Mouse (Mus musculus) C2C12 (cell line): ENCODE results near the gene Gm49391. TPM values are rescaled to one million over a fixed set of nuclear protein-coding genes. Genes with fewer than 3 reads are reported as not detected.
"Not testable (repeated sequence)": the region's sequence is repeated elsewhere in the genome, so short reads cannot be mapped to it uniquely, and the experiment has no call there.

Experiments used
- H3K27me3 ChIP-seq: one replicate; pipeline ENCODE4 v1.6.1; 2011; ENCODE audit not compliant: control insufficient read depth, insufficient read depth, insufficient read length
- H3K36me3 ChIP-seq: one replicate; pipeline ENCODE4 v1.6.1; 2011; ENCODE audit not compliant: control insufficient read depth, insufficient read depth
- H3K4me3 ChIP-seq: one replicate; pipeline ENCODE4 v1.5.1; 2011; ENCODE audit warnings: mild to moderate bottlenecking, control low read depth; ENCODE audit not compliant: poor library complexity, insufficient read depth, severe bottlenecking
- H3K79me2 ChIP-seq: one replicate; pipeline ENCODE4 v1.6.1; 2011; ENCODE audit not compliant: control insufficient read depth, insufficient read depth
- H3K79me3 ChIP-seq: one replicate; pipeline ENCODE4 v1.6.1; 2011; ENCODE audit warnings: low read depth, control low read depth
- H3ac ChIP-seq: one replicate; pipeline ENCODE3; 2011; ENCODE audit warnings: low read depth; ENCODE audit not compliant: control insufficient read depth, insufficient read length
- CEBPB ChIP-seq: IDR thresholded peaks from one replicate; pipeline ENCODE4 v1.6.1; 2011; ENCODE audit warnings: low read depth, mild to moderate bottlenecking, control low read depth, moderate library complexity
- CTCF ChIP-seq: IDR thresholded peaks from one replicate; pipeline ENCODE4 v1.5.1; 2011; ENCODE audit not compliant: control insufficient read depth, insufficient read depth, insufficient read length
- FOSL1 ChIP-seq: IDR thresholded peaks from one replicate; pipeline ENCODE4 v1.8.0; 2011; ENCODE audit warnings: mild to moderate bottlenecking, low read length; ENCODE audit not compliant: poor library complexity, insufficient read depth, severe bottlenecking
- MAX ChIP-seq: IDR thresholded peaks from one replicate; pipeline ENCODE4 v1.6.1; 2011; ENCODE audit warnings: mild to moderate bottlenecking, control low read depth
- MYOD1 ChIP-seq: IDR thresholded peaks from one replicate; pipeline ENCODE4 v1.6.1; 2011; ENCODE audit warnings: low read depth; ENCODE audit not compliant: control insufficient read depth, insufficient read length
- MYOG ChIP-seq: IDR thresholded peaks from one replicate; pipeline ENCODE4 v1.6.1; 2011; ENCODE audit not compliant: control insufficient read depth, insufficient read length; ENCODE audit errors: extremely low read depth
- USF1 ChIP-seq: IDR thresholded peaks from one replicate; pipeline ENCODE4 v1.6.1; 2011; ENCODE audit warnings: low read depth, mild to moderate bottlenecking, control low read depth, moderate library complexity
- long read RNA-seq, 2 experiments: library from polyadenylated mRNA; unstranded; transcript quantifications; one replicate each; pipeline ENCODE4 v2.0.0; 2019 to 2020
- polyA plus RNA-seq: library from polyadenylated mRNA; unstranded; fragments of >200 nt; fragmentation: generic; extraction: Trizol; gene quantifications from one replicate; pipeline ENCODE4 v1.2.1, GENCODE M21; 2012; ENCODE audit warnings: missing spikeins

Gene Gm49391
- polyA plus RNA-seq = 0.21 TPM
- long read RNA-seq, experiment 1 = 0 reads
- long read RNA-seq, experiment 2 = 0 reads

DNA sequence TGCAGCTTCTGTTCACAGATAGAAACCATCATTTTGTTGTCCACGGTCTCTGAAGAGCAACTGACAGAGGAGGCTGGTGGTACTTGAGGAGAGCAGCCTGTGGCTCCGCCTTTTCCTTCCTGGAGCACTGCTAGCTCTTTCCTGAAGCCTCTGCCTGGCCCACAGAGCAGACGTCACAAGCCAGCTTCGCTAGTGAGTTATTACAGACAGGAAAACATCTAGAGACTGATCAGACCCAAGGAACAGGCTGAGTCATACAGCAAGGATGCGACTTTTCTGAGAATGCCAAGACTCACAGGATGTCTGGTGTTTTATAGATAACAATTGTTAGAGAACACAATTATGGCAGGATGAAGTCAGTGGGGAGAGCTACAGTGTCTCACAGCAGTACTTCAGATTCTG lies at the start of gene Gm49391, which contains the start of gene Ctla2a:
Gene Gm49391, minus strand, starts transcription at position 72 of the 402 bp plus-strand sequence.
Gene Ctla2a, minus strand, starts transcription at position 126 of the 402 bp plus-strand sequence.
- no peaks in the 10 kb centered on the region for H3K79me3 ChIP-seq
- H3K79me2 ChIP-seq = no peaks in the 10 kb centered on the region
- TF ChIP-seq USF1 (no peak), MYOG (no peak), FOSL1 (no peak), CTCF (no peak), MYOD1 (no peak), CEBPB (no peak), MAX (no peak)
- no peaks in the 10 kb centered on the region for H3K36me3 ChIP-seq
- H3K27me3 ChIP-seq = no peaks in the 10 kb centered on the region
- H3ac ChIP-seq = no peak within 1 kb of the TSS
- no peak within 1 kb of the TSS for H3K4me3 ChIP-seq

DNA sequence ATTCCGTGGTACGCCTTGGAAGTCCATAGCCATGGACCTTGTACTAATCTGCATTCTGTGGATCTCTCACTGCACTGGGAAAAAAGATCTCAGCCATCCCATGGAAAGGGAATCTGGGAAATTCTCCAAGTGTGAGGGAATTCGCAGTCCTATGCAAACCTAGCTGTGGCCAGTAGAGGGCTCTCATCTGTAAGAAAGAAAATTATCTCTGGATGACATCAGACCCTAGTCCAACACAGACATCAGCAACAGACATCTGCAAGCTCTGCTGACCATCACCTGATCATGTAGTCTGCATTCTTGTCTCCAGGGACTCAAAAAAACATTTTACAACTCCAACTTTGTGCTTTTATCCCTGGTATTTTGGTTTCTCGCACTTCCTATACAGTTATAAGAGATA lies 35.9 kb upstream of the Gm49391 start:
- not testable (repeated sequence) for H3K4me3 ChIP-seq, H3K36me3 ChIP-seq, H3K79me3 ChIP-seq, H3K27me3 ChIP-seq, H3ac ChIP-seq, H3K79me2 ChIP-seq

DNA sequence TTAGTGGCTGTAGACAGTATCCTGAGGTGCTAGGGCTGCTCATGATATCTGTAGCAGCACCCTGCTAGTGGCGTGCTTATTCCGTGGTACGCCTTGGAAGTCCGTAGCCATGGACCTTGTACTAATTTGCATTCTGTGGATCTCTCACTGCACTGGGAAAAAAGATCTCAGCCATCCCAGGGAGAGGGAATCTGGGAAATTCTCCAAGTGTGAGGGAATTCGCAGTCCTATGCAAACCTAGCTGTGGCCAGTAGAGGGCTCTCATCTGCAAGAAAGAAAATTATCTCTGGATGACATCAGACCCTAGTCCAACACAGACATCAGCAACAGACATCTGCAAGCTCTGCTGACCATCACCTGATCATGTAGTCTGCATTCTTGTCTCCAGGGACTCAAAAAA lies 27.6 kb upstream of the Gm49391 start:
- not testable (repeated sequence) for H3K36me3 ChIP-seq, H3K27me3 ChIP-seq, H3K79me3 ChIP-seq, H3ac ChIP-seq, H3K79me2 ChIP-seq, H3K4me3 ChIP-seq

DNA sequence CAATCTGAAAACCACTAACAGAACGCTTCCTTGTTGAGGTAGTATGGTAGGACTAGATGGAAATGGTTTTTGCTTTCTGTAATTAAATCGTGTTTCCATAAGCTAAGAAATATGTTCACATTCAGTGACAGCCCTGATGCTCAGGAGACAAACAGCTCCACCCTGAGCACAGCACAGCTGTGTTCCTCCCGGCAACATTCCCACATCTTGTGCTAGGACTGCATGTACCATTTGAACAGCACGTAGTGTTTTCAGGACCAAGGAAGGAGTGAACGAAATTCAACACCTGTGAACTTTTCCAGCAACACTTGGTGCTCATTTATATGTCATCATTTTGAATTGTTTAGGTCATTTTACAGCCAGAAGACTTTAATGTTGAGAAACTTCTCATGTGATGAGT lies 25.3 kb upstream of the Gm49391 start:
- H3ac ChIP-seq = no peak overlapping the region
- H3K36me3 ChIP-seq = no peaks in the 10 kb centered on the region
- H3K27me3 ChIP-seq = no peaks in the 10 kb centered on the region
- no peaks in the 10 kb centered on the region for H3K79me3 ChIP-seq
- no peak overlapping the region for H3K4me3 ChIP-seq
- H3K79me2 ChIP-seq = no peaks in the 10 kb centered on the region
- no peak for TF ChIP-seq MAX
- no peak for TF ChIP-seq CEBPB
- no peak for TF ChIP-seq FOSL1
- TF ChIP-seq MYOD1 = no peak
- no peak for TF ChIP-seq CTCF
- TF ChIP-seq USF1 = no peak
- no peak for TF ChIP-seq MYOG

DNA sequence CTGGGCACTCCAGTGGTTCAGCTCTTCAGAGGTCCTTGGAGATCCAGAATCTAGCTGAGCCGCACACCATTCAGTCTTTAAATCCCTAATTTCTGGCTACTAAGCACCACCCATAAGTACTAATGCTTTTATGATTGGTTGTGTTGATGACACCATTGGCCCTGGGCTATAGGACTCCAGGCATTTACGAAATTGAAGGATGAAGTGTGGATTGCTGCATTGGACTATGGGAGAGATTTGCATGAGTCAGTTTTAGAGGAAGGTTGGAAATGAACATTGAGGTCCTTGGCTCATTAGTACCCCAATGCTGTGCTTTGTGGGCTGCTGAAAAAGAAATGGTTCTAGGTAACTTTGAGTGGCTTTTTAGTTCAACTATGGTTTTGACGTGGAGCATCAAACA lies 5.5 kb upstream of the Gm49391 start, which contains the start of gene Tpbpa:
Gene Tpbpa, minus strand, starts transcription at position 101 of the 400 bp plus-strand sequence.
- H3K27me3 ChIP-seq, H3ac ChIP-seq, H3K79me2 ChIP-seq, H3K79me3 ChIP-seq, H3K36me3 ChIP-seq, H3K4me3 ChIP-seq: not testable (repeated sequence)

DNA sequence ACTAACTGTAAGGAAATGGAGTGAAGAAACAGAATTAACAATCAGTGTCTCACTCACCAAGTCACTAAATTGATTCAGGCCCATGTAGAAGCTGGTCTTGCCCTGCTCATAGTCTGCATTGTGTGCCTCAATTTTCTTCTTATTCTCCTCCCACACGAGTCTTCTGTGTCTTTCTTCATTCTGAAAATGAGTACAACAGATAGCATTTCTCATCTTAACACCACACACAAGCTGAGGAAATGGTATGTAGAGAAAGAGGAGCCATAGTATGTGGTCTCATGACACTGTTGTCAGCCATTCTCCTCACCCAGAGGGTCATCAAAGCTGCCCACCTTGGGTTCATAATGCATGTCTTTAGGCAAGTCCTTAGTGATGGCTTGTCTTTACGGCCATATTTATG lies 881 bp downstream of the Gm49391 start, which contains the start of gene Gm49393:
Gene Gm49393, minus strand, starts transcription at position 101 of the 400 bp plus-strand sequence.
- H3K4me3 ChIP-seq, H3K36me3 ChIP-seq, H3ac ChIP-seq, H3K79me2 ChIP-seq, H3K79me3 ChIP-seq, H3K27me3 ChIP-seq: not testable (repeated sequence)

DNA sequence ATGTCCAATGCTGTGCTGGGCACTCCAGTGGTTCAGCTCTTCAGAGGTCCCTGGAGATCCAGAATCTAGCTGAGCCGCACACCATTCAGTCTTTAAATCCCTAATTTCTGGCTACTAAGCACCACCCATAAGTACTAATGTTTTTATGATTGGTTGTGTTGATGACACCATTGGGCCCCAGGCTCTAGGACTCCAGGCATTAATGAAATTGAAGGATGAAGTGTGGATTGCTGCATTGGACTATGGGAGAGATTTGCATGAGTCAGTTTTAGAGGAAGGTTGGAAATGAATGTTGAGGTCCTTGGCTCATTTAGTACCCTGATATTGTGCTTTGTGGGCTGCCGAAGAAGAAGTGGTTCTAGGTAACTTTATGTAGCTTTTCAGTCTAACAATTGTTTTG lies 31.6 kb downstream of the Gm49391 start, which contains the start of gene Tpbpb:
Gene Tpbpb, minus strand, starts transcription at position 101 of the 400 bp plus-strand sequence.
- not testable (repeated sequence) for H3K27me3 ChIP-seq, H3K36me3 ChIP-seq, H3K79me2 ChIP-seq, H3ac ChIP-seq, H3K79me3 ChIP-seq, H3K4me3 ChIP-seq
